9 mouse cellular contexts compared by ENCODE assay signal in the genomic region with DNA sequence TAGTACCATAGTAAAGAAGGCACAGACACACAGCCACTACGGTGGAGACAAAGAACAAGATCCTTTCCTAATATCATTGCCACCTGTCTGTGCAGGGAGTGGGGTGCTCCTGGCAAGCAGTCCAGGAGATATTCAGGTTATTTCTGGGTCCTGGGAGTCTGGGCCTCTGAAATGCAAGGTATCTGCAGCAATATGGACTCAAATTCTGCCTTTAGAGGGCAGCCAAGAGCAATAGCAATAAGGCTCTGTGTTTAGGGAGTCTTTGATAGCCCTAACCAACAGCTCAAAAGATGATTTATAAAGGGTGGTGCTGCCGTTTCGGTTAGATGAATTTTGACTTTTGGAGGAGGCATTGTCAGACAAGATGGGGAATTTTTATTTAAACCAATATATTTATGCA. TPM values are rescaled to one million over a fixed set of nuclear protein-coding genes. Genes with fewer than 3 reads are reported as not detected.
A peak's percentile ranks its signal among the peaks of the same experiment; 100 is the strongest.
DNase-seq lines count a peak whose midpoint lies in the region; ATAC-seq and TF ChIP-seq lines count a peak whose summit lies in the region.
"Had no signal": no experiment of that assay in that cellular context is flagged by ENCODE, and none has a peak within 500 bp of the region (broad histone marks: within the 10 kb centered on the region; RNA-seq: fewer than 3 reads in every experiment).

No protein-coding gene starts in this region.

- H3K9ac ChIP-seq in CH12.LX (ENCODE audit: insufficient read depth, low read depth): no peak overlapping the region
- no peak overlapping the region for H3K9ac ChIP-seq in liver, postnatal 0 days (replicated peaks)
- H3K9ac ChIP-seq: embryonic facial prominence, embryonic 15.5 days had no signal

- H3K79me2 ChIP-seq in CH12.LX (replicated peaks; ENCODE audit: control insufficient read depth, extremely low read depth, insufficient read depth, poor library complexity, severe bottlenecking): no peaks in the 10 kb centered on the region

- TF ChIP-seq EP300 in CH12.LX (IDR thresholded peaks at IDR 0.05; ENCODE audit: low read length): 0 out of 2 replicates have a peak, but pooled peaks have one; percentile 12
- no peak for TF ChIP-seq EP300 in liver, postnatal 0 days (IDR thresholded peaks at IDR 0.05; ENCODE audit: low read depth)

- TF ChIP-seq CTCF in CH12.LX (conservative IDR thresholded peaks at IDR 0.05 in 1 of 2, IDR thresholded peaks at IDR 0.05 in 1 of 2; ENCODE audit: low read depth in 2 of 2, low read length in 2 of 2): peak; percentile 75 to 76
- TF ChIP-seq CTCF in liver, postnatal 0 days (IDR thresholded peaks at IDR 0.05; ENCODE audit: low read depth): peak; percentile 80

- dilution Hi-C loops in CH12.LX (cut with MboI; ENCODE audit: extremely low pct_ligation_motif_present, extremely low pct_unique_long_range_greater_than_20kb, low sequenced_read_pairs): no loop called here

- ATAC-seq in liver, postnatal 0 days: 0 out of 2 replicates have a peak, but pooled peaks have one; percentile 20

- in situ Hi-C loops in CH12.LX (cut with MboI; ENCODE audit: low pct_ligation_motif_present, low pct_unique_long_range_greater_than_20kb, low sequenced_read_pairs): no loop called here

- peaks cover 0 to 12% of the 10 kb centered on the region in 2 experiments; a peak in 2 of 4 replicates for H3K4me1 ChIP-seq in CH12.LX (ENCODE audit: control insufficient read depth in 1 of 2, insufficient read depth in 2 of 2)
- peaks cover 11% of the 10 kb centered on the region for H3K4me1 ChIP-seq in liver, postnatal 0 days (ENCODE audit: insufficient read depth)
- H3K4me1 ChIP-seq: embryonic facial prominence, embryonic 15.5 days had no signal

- no peak overlapping the region for H3K4me3 ChIP-seq in CH12.LX (replicated peaks in 1 of 3; ENCODE audit: low read depth in 2 of 3, low read length in 2 of 3, poor library complexity in 1 of 3)
- H3K4me3 ChIP-seq in liver, postnatal 0 days (ENCODE audit: low read depth, low read length): no peak overlapping the region
- H3K4me3 ChIP-seq: embryonic facial prominence, embryonic 15.5 days had no signal

- H3K4me2 ChIP-seq in CH12.LX (ENCODE audit: insufficient read depth, low read depth, poor library complexity, severe bottlenecking): no peak overlapping the region
- no peak overlapping the region for H3K4me2 ChIP-seq in liver, postnatal 0 days (ENCODE audit: low read depth, low read length)
- H3K4me2 ChIP-seq: embryonic facial prominence, embryonic 15.5 days had no signal

- DNase-seq in kidney, adult 18-20 months: peak; percentile 18
- no peak for DNase-seq in kidney, adult 11 months
- DNase-seq in A20 (ENCODE audit: low read depth, low spot score): peak; percentile 90
- peak; percentile 63 for DNase-seq in CH12.LX (ENCODE audit: extremely low read depth)
- peak; percentile 46 for DNase-seq in embryo, embryonic 10.5 days (ENCODE audit: low spot score)
- peak; percentile 27 for DNase-seq in liver, postnatal 0 days
- DNase-seq in neural tube, embryonic 10.5 days (ENCODE audit: extremely low spot score, low spot score): no peak
- no peak for DNase-seq in left cerebral cortex, adult 11 months (ENCODE audit: low spot score)

- TF ChIP-seq POLR2A in CH12.LX (IDR thresholded peaks at IDR 0.05; ENCODE audit: low read depth, low read length): no peak

- no peaks in the 10 kb centered on the region for H3K27me3 ChIP-seq in CH12.LX (replicated peaks)
- no peaks in the 10 kb centered on the region for H3K27me3 ChIP-seq in liver, postnatal 0 days (ENCODE audit: insufficient read depth, low read length)
- H3K27me3 ChIP-seq: embryonic facial prominence, embryonic 15.5 days had no signal

- TF ChIP-seq RAD21 in CH12.LX (IDR thresholded peaks at IDR 0.05; ENCODE audit: low read depth, low read length): peak; percentile 46

- no peak overlapping the region for H3K27ac ChIP-seq in CH12.LX (ENCODE audit: insufficient read depth, low read depth)
- peak overlapping the region; percentile 86 for H3K27ac ChIP-seq in liver, postnatal 0 days (ENCODE audit: low read depth)
- H3K27ac ChIP-seq: embryonic facial prominence, embryonic 15.5 days had no signal

- H3K36me3 ChIP-seq in CH12.LX (replicated peaks in 1 of 2; ENCODE audit: control insufficient read depth in 1 of 2, insufficient read depth in 1 of 2, low read length in 1 of 2): no peaks in the 10 kb centered on the region
- H3K36me3 ChIP-seq in liver, postnatal 0 days (replicated peaks; ENCODE audit: insufficient read depth, low read length): no peaks in the 10 kb centered on the region
- H3K36me3 ChIP-seq: embryonic facial prominence, embryonic 15.5 days had no signal

- no peaks in the 10 kb centered on the region for H3K9me3 ChIP-seq in CH12.LX (replicated peaks; ENCODE audit: low read length)
- H3K9me3 ChIP-seq in liver, postnatal 0 days (ENCODE audit: low read length): no peaks in the 10 kb centered on the region
- H3K9me3 ChIP-seq: embryonic facial prominence, embryonic 15.5 days had no signal

- WGBS in liver, postnatal 0 days (ENCODE audit: insufficient replicate concordance): 51% methylated on average over 3 of the region's 3 CpGs

TF ChIP-seq in CH12.LX, 34 proteins besides CTCF, POLR2A, EP300 and RAD21:
- TF ChIP-seq JUND (conservative IDR thresholded peaks at IDR 0.05; ENCODE audit: low read depth, low read length): no peak
- TF ChIP-seq SMC3 (IDR thresholded peaks at IDR 0.05; ENCODE audit: low read depth, low read length): peak; percentile 72
- TF ChIP-seq MEF2A (IDR thresholded peaks at IDR 0.05; ENCODE audit: borderline replicate concordance, low read depth, low read length): peak; percentile 30; the same call in 1 of the 2 replicates
TF ChIP-seq in CH12.LX: peak in this region for 2.

RNA-seq across cellular contexts. Expression of a gene that starts 0.9 kb away (rescaled TPM):
- total RNA-seq in CH12.LX (2012; rRNA removed): not detected in 2 replicates
- not detected in 2 replicates for total RNA-seq in CH12.LX (2014; rRNA removed)
- polyA plus RNA-seq in CH12.LX (2012; ENCODE audit: insufficient read length, low read depth): not detected in 2 replicates
- polyA plus RNA-seq in liver, postnatal 0 days (2015; fragmentation: Nextera tagmentation; extraction: Ambion mirVana): 2.4 and 2.8 TPM in 2 replicates

RNA-seq across cellular contexts. Expression of a gene that starts 44.6 kb away (rescaled TPM):
- total RNA-seq in CH12.LX (2012; rRNA removed): not detected in 2 replicates
- total RNA-seq in CH12.LX (2014; rRNA removed): not detected in 2 replicates
- polyA plus RNA-seq in CH12.LX (2012; ENCODE audit: insufficient read length, low read depth): not detected in 2 replicates
- polyA plus RNA-seq in liver, postnatal 0 days (2015; fragmentation: Nextera tagmentation; extraction: Ambion mirVana): 0.30 and 0.34 TPM in 2 replicates

Comparison
In these comparisons a context has a peak if more than half of its experiments do, and no peak if none do; other contexts are left out.
1. DNase-seq: peak in kidney, adult 18-20 months (single experiment), A20 (single experiment), CH12.LX (single experiment), embryo, embryonic 10.5 days (single experiment) and liver, postnatal 0 days (single experiment); none in kidney, adult 11 months (single experiment), neural tube, embryonic 10.5 days (single experiment) and left cerebral cortex, adult 11 months (single experiment).